In the genomic region with DNA sequence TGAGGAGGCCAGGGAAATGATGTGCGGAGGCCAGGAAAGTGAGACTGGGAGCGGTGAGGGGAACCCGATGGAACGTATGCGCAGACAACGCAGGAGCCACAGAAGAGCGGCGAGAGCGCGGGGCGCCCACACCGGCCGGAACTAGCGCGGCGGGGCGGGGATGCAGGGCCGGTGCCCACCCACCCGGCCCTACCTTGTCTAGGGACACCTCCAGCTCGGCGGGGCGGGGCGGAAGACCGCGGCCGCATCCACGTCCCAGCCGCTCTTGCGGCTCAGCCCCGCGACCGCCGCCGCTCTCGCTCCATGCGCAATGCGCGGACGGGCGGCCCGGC, we compare ENCODE assay signal across 8 mouse cellular contexts. TPM values are rescaled to one million over a fixed set of nuclear protein-coding genes. Genes with fewer than 3 reads are reported as not detected.
DNase-seq lines count a peak whose midpoint lies in the region; ATAC-seq and TF ChIP-seq lines count a peak whose summit lies in the region.

No protein-coding gene starts in this region.

- peak; percentile 25 for TF ChIP-seq POLR2A in lung, adult 2 months (IDR thresholded peaks at IDR 0.05; ENCODE audit: borderline replicate concordance, extremely low read depth, low read depth, low read length)

- ATAC-seq in megakaryocyte progenitor cell, adult 5-6 weeks (replicated peaks; ENCODE audit: poor library complexity): peak; percentile 4

- TF ChIP-seq CTCF in lung, adult 2 months (IDR thresholded peaks at IDR 0.05; ENCODE audit: insufficient read depth, low read length): no peak

- H3K4me1 ChIP-seq in lung, adult 2 months (ENCODE audit: control insufficient read depth, insufficient read depth, low read length): peaks cover 15% of the 10 kb centered on the region

- under 1% methylated on average over 36 of the region's 41 CpGs for WGBS in lung, adult 2 months

- H3K4me3 ChIP-seq in lung, adult 2 months (replicated peaks; ENCODE audit: extremely low read depth, low read depth, low read length): peak overlapping the region; percentile 86

- DNase-seq in lung, adult 2 months: no peak
- no peak for DNase-seq in lung, postnatal 25 days (ENCODE audit: low spot score)
- peak; percentile 33 for DNase-seq in brain, adult 2 months (ENCODE audit: low read depth, low spot score)
- peak; percentile 34 for DNase-seq in heart, postnatal 4 days
- no peak for DNase-seq in adrenal gland, adult 2 months
- no peak for DNase-seq in thymus, postnatal 10 days (ENCODE audit: low spot score in 2 of 2)
- no peak for DNase-seq in right cerebral cortex, adult 2 months (ENCODE audit: low spot score in 2 of 2)

RNA-seq across cellular contexts. Expression of gene B3gnt2, which starts 1.5 kb away (rescaled TPM):
- polyA plus RNA-seq in lung, adult 2 months (2012; rRNA removed): 16.7 and 18.6 TPM in 2 replicates
- total RNA-seq in heart, postnatal 4 days (2021): 1 to 10 TPM; 7.4 to 8.1 TPM
- 6.4 and 8.6 TPM in 2 replicates for total RNA-seq in megakaryocyte progenitor cell, adult 5-6 weeks (2015)
- total RNA-seq in megakaryocyte progenitor cell, adult 5-6 weeks (2017): 14.7 and 17.9 TPM in 2 replicates
- 10 to 100 TPM; 47.6 to 64.7 TPM for total RNA-seq in adrenal gland, adult 2 months (2021)
- polyA plus RNA-seq in adrenal gland, adult 2 months (2012; rRNA removed): 37.7 and 54.5 TPM in 2 replicates

Comparison
In these comparisons a context has a peak if more than half of its experiments do, and no peak if none do; other contexts are left out.
1. DNase-seq: peak in brain, adult 2 months (single experiment) and heart, postnatal 4 days (single experiment); none in lung, adult 2 months (single experiment), lung, postnatal 25 days (single experiment), adrenal gland, adult 2 months (single experiment), thymus, postnatal 10 days (0 of 2) and right cerebral cortex, adult 2 months (0 of 2).